Mouse (Mus musculus) neural tube, embryonic 12.5 days (tissue): ENCODE measurements around the gene Thrb. TPM values are rescaled to one million over a fixed set of nuclear protein-coding genes. Genes with fewer than 3 reads are reported as not detected.

Source experiments
- ATAC-seq: fragments of 200-750 bp; cut with Nextera tagmentation; 2 replicates; pipeline ENCODE4 v1.8.0; 2017; ENCODE audit warnings: low read depth, mild to moderate bottlenecking, moderate TSS enrichment, moderate library complexity; ENCODE audit not compliant: low FRiP score
- H3K27ac ChIP-seq: fragments of 300-500 bp; sonication (generic); 2 replicates; pipeline ENCODE4 v1.5.1; 2016
- H3K27me3 ChIP-seq: fragments of 300-500 bp; sonication (generic); replicated peaks from 2 replicates; pipeline ENCODE4 v1.6.1; 2016; ENCODE audit warnings: mild to moderate bottlenecking
- H3K36me3 ChIP-seq: fragments of 300-500 bp; sonication (generic); 2 replicates; pipeline ENCODE4 v1.6.1; 2016; ENCODE audit warnings: mild to moderate bottlenecking
- H3K4me1 ChIP-seq: fragments of 300-500 bp; sonication (generic); 2 replicates; pipeline ENCODE4 v1.6.1; 2016
- H3K4me2 ChIP-seq: fragments of 300-500 bp; sonication (generic); replicated peaks from 2 replicates; pipeline ENCODE4 v1.6.1; 2016; ENCODE audit warnings: mild to moderate bottlenecking
- H3K4me3 ChIP-seq: fragments of 300-500 bp; sonication (generic); 2 replicates; pipeline ENCODE4 v1.5.1; 2016
- H3K9ac ChIP-seq: fragments of 300-500 bp; sonication (generic); 2 replicates; pipeline ENCODE4 v1.6.1; 2016; ENCODE audit warnings: mild to moderate bottlenecking
- H3K9me3 ChIP-seq: fragments of 300-500 bp; sonication (generic); 2 replicates; pipeline ENCODE4 v1.6.1; 2016; ENCODE audit warnings: mild to moderate bottlenecking
- WGBS: fragments of 180-500 bp; shearing (Covaris S2); methylation state at CpG from one replicate; pipeline ENCODE4 v1.1.7; 2016; 5-methylcytosine and 5-hydroxymethylcytosine counted together
- polyA plus RNA-seq: library from polyadenylated mRNA; unstranded; fragments of >200 nt; fragmentation: Nextera tagmentation; extraction: Ambion mirVana; gene quantifications from 2 replicates; pipeline ENCODE4 v1.2.1, GENCODE M21; 2016

Gene Thrb
- polyA plus RNA-seq, 1 experiment from 2014 or later: 0.34 TPM

- Histone ChIP-seq H3K9me3 (no peaks in the 10 kb centered on the region), H3K4me3 (no peak overlapping the region), H3K27me3 (no peaks in the 10 kb centered on the region), H3K36me3 (no peaks in the 10 kb centered on the region), H3K4me1 (no peaks in the 10 kb centered on the region), H3K4me2 (no peak overlapping the region), H3K27ac (no peak overlapping the region), H3K9ac (no peak overlapping the region)
- 63% methylated on average over 2 of the region's 2 CpGs for WGBS
- no peak for ATAC-seq
Observed at GRCm38 (mm10) chr14:18029181-18029932, 369.3 kb downstream of the Thrb start.

GRCm38 (mm10) chr14:18031941-18032340, 371.9 kb downstream of the Thrb start:
- Histone ChIP-seq H3K27me3 (no peaks in the 10 kb centered on the region), H3K4me3 (no peak overlapping the region), H3K9me3 (no peaks in the 10 kb centered on the region), H3K4me1 (no peaks in the 10 kb centered on the region), H3K9ac (no peak overlapping the region), H3K4me2 (no peak overlapping the region), H3K36me3 (no peaks in the 10 kb centered on the region), H3K27ac (no peak overlapping the region)
- 84% methylated on average over 3 of the region's 3 CpGs for WGBS
- ATAC-seq: no peak

- Histone ChIP-seq H3K4me2 (no peak overlapping the region), H3K9ac (no peak overlapping the region), H3K9me3 (no peaks in the 10 kb centered on the region), H3K36me3 (no peaks in the 10 kb centered on the region), H3K4me1 (no peaks in the 10 kb centered on the region), H3K27ac (no peak overlapping the region), H3K4me3 (no peak overlapping the region), H3K27me3 (no peaks in the 10 kb centered on the region)
- WGBS: 75% methylated on average over 5 of the region's 5 CpGs
- no peak for ATAC-seq
Observed at GRCm38 (mm10) chr14:18036573-18036972, 376.5 kb downstream of the Thrb start.

- Histone ChIP-seq H3K4me3 (no peak overlapping the region), H3K9me3 (no peaks in the 10 kb centered on the region), H3K9ac (no peak overlapping the region), H3K36me3 (no peaks in the 10 kb centered on the region), H3K4me1 (no peaks in the 10 kb centered on the region), H3K27ac (no peak overlapping the region), H3K4me2 (no peak overlapping the region), H3K27me3 (no peaks in the 10 kb centered on the region)
- no peak for ATAC-seq
- 67% methylated on average over 5 of the region's 5 CpGs for WGBS
Observed at GRCm38 (mm10) chr14:18062082-18062772, 402.2 kb downstream of the Thrb start.
